Mouse (Mus musculus) embryo, embryonic 10 days (tissue): Measurements from ENCODE around the gene Itgal.
"Not testable (repeated sequence)": the region's sequence is repeated elsewhere in the genome, so short reads cannot be mapped to it uniquely, and the experiment has no call there.

Source experiments
- DNase-seq: peaks from one replicate; pipeline ENCODE4 v3.0.0-alpha.2; 2015; ENCODE audit warnings: low spot score

Gene Itgal

DNA sequence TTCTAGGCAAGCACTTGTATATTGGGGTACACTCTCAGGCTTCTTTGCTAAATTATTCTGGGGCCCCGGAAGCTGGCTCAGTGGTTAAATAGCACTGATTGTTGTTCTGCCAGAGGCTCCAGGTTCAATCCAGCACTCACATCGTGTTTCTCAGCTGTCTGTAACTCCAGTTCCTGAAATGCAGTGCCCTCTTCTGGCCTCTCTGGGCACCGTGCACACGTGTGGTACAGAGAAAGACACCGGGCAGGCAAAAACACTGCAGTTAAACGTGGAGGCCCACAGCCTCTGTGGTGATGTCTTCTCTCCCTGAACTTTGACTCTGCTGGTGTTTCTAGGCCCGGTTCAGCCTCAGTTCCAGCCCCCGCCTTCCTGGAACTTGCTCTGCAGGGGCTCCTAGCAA lies 17.7 kb upstream of the Itgal start:
- peak; percentile 77 for DNase-seq

DNA sequence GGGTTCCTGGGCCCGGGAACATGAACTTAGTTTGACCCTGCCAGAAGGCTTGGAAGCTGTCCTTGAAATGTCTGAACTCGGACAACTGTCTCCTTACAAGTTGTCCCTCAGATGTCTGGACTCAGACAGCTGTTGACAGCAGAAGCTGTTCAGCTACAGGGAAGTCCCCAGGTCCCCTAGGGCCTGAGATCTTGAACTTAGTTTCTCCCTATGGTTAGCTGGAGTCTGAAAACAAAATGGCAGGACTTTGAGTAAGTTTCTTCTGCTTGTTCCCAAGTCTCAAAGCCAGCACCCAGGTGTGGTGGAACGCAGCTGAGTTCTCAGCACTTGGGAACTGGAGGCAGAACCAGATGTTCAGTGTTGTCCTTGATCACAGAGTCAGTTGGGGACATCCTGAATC lies 16.0 kb upstream of the Itgal start:
- DNase-seq = no peak

DNA sequence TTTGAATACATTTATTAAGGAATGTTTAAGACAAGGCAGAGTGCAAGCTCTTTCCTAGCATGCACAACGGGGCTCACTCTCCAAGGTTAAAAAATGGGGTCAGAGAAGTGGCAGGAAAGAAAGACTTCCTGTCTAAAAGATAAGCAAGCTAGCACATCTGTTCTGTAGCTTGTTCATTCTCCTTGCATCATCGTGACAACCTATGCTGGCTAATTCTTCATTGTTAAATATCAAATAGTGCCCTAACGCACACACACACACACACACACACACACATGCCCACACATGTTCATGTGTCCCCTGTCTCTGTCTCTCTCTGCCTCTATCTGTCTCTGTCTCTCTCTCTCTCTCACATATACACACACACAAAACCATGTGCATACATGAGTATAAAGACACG lies 14.9 kb upstream of the Itgal start:
- DNase-seq = no peak

DNA sequence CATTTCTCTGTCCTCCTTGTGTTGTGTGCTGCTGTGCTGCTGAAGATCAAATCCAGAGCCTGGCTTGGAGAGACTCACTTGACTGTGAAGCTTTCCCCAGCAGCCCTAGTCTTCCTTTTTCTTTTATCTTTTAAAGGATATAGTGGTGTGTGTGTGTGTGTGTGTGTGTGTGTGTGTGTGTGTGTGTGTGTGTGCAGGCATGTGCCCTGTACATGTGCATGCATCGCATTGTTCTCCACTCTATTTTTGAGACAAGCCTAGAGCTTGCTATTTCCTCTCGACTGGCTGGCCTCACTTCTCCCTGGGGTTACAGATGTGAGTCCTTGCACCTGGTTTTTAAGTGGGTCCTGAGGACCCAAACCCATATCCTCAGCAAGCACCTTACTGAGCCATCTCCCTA lies 13.9 kb upstream of the Itgal start:
- no peak for DNase-seq

DNA sequence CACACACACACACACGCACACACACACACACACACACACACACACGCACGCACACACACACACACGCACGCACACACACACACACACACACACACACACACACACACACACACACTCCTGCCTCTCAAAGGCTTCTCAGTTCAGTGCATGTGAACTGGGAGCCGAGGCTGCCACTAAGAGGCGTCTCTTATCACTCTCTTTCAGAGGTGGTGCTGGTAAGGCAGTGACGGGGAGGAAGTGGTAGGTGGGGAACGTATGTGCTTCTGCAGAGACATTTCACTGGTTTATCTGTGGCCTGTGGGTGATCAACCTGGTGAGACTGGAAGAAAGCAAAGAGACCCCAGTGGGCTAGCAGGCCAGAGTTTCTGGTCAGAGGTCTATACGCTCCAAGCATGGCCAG lies 10.9 kb upstream of the Itgal start:
- DNase-seq = no peak

DNA sequence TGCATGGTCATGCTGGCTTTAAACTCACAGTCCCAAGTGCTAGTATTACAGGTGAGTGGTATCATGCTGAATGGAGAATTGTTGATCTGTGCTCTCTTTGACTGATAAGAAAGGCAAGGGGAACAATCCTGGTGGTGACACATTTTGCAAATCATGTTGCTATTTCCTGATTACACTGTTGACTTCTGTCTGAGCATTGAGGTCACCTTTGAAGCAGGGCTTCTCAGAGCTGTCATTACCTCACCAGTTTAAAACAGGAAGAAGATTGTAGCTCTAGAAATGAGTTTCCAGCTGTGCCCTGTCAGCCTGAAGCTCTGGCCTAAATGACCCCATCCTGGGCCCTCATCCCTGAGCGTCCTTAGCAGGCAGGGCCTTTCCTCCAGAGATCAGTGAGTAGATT lies 8.1 kb upstream of the Itgal start:
- no peak for DNase-seq

DNA sequence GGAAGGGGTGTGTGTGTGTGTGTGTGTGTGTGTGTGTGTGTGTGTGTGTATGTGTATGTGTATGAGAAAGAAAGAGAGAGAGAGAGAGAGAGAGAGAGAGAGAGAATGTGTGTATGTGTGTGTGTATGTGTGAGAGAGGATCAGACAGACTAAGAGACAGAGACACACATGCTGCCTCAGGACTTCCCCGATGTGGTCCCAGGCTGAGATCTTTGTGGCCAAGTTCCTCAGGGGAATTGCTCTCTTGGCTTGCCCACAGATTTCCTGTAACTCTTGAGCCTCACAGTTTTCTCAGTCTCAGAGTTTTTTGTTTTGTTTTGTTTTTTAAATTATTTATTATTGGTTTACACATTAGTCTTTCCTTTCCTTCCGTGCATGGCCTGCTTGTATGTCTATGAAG lies 6.8 kb upstream of the Itgal start:
- DNase-seq = no peak

DNA sequence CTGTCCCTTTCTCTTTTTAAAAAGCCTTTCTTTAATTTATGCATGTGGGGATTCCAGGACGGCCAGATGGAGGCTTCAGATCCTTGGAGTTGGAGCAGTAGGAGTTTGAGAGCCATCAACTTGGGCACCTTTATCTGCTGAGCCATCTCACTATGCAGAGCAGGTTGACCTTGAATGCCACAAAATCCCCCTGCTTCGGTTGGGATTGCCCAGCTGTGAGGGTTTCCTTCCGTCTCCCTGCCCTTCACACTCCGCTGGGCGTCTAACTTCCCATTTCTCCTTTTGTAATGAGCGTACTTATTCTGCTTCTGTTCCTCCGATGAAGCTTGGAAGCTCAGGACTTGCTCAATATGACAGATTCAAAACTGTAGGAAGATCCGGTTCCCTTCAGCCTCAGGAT lies 5.9 kb upstream of the Itgal start:
- DNase-seq = no peak

DNA sequence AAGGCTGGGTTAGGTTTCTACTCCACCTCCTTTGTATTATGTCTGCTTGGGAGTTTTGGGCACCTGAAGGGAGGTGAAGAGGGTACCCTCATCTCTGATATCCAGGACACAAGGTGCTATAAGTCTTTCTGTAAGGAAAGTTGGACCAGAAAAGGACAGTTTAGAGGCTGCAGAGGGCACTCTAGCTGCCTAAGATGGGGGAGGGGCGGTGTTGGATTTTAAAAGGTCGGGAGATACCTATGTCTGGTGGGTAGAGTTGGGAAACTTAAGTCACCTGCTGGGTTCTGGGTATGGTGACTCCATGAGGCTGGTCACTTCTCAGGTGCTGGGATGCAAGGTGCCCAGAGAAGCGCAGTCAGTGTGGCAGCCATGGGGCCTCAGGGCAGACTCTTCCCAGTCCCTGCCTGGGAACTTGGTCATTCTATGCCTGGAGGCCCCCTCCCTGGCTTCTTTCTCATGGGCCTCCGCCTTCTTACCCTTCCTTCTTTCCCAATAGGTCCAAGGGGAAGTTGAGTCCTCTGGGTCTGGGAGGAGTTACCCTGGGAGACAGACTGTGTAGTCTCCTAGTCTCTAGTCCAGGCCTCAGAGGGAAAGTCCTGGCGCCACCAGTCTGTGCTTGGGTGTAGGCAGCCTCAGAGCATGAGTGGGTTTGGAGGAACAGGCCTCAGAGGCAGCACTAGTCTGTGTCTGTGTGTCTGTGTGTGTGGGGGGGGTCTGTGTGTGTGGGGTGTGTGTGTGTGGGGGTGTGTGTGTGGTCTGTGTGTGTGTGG lies 911 bp downstream of the Itgal start:
- no peak for DNase-seq

DNA sequence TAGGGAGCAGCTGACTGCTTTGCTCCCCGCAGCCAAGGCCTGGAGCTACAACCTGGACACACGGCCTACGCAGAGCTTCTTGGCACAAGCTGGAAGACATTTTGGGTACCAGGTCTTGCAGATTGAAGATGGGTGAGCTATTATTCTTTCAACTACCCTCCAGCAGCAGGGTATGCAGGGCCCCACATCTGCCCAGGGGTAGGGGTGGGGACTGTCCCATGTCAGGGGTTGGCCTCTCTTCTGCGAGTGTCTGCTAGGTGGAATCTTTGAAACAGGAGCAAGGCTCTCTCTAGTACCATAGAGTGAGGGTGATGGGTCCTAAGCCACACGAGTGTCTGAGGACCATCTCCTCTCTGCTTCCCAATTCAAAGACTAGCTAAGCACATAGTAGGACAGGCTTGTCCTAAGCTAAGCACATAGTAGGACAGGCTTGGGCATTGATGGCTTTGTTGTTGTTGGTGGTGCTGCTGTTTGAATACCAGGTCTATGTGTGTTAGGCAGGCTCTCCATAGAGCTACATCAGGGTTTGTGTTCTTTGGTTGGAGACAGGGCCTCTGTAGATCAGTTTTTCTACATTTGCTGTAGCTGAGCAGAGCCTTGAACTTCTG lies 1.6 kb downstream of the Itgal start:
- no peak for DNase-seq

DNA sequence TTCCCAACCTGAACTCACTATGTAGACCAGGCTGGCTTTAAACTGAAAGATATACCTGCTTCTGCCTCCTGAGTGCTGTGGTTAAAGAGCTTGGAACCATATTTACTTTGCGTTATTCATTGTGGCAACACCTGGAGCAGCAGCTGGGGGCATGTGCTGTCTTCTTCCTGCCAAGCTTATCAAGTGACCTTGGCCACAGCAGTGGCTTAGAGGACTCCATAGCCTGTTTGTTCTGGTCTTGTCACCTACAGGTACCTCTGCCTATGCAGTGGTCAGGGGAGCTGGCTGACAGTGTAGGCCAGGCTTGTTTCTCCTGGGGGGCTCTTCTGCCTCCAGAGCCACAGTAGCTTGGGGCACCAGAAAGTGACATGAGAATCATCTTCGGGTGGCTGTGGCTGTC lies 12.4 kb downstream of the Itgal start:
- DNase-seq = no peak

DNA sequence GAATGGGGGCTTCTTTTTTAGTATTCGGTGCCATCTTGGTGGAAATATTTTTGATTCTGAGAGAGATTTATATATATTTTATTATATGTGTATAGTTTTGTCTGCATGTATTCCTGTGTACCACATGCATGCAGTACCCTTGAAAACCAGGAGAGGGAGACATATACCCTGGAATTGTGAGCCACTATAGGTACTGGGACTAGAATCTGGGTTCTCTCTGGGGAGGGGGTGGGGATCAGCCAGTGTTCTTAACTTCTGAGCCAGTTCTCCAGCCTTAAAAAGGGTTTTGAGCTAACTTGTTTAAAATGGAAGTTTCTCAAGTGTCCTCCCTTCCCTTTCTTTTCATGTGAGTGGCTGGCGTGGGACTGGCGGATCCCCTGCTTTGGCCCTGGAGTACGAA lies 12.8 kb downstream of the Itgal start:
- DNase-seq = peak; percentile 75

DNA sequence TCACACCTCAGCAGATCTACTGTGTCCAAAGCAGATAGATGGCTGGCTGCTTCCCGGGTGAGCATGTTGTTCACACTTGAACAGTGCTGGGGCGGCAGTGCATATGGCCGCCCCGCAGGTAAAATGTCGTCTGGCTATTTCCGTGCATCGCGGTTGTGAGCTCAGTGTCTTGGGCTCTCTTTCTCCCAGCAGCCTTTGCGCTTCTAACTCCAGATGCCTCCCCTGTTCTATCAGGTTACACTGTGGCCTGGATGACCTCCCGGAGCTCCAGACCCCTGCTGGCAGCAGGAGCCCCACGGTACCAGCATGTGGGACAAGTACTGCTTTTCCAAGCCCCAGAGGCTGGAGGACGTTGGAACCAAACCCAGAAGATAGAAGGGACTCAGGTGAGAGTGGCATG lies 13.9 kb downstream of the Itgal start:
- no peak for DNase-seq

DNA sequence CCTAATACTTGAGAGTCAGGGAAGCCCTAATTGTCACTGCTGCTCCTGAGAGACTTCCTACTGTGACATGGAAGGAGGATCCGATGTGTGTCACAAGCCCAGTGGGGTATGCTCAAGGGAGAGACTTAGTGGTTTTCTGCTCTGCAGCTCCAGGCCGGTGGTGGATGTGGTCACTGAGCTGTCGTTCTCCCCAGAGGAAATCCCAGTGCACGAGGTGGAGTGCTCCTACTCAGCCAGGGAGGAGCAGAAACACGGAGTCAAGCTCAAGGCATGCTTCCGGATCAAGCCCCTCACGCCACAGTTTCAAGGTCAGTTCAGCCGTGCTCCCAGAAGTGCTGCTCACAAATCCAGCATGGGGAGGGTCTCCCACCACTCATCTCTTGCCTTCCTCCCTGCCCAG lies 17.9 kb downstream of the Itgal start:
- no peak for DNase-seq

DNA sequence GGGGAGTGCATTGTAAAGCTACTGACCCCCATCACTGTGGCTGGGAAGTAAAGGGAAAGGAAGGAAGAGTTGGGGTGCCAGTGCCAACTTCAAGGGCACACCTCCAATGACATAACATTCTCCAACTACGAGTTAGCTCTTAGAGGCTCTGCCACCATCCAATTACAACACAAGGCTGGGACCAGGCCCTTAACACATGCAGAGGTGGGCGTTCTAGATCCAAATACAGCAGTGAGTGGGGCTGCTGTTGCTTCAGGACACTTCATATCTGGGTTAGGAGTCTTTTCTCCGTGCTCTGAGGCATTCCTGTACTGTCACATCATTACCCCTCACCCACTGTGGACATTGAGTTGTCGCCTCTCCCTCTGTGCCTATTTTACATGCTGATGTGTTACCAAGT lies 25.0 kb downstream of the Itgal start:
- no peak for DNase-seq

DNA sequence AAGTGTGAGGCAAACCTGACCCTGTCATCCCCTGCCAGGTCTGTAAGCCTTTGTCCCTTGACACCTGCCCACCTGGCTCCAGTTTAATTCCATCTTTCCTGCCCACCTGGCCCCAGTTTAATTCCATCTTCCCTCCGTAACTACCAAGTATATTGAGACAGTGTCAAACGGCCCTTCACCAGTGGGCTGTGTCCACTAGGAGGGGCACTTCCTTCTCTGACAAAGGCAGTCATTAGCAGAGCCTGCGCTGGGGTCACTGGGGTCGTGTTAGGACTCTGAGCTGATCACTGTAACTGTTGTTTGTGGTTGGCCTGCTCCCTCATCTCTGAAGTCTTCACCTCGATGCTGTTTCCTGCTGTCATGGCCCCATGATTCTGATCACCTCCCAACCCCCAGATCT lies 26.0 kb downstream of the Itgal start:
- peak; percentile 69 for DNase-seq

DNA sequence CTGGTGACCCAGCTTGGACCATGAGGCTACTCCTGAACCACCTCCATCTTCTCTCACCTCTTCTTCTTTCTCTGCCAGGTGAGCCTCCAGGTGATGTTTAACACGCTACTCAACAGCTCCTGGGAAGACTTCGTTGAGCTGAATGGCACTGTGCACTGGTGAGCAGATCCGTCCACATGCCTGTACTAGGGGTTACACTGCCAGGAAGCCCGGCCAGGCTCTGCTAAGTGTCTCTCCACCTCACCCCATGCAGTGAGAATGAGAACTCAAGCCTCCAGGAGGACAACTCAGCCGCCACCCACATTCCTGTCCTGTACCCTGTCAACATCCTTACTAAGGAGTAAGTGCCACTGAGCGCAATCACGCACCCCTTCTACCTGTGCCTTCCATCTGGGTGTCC lies 28.9 kb downstream of the Itgal start:
- DNase-seq = no peak

DNA sequence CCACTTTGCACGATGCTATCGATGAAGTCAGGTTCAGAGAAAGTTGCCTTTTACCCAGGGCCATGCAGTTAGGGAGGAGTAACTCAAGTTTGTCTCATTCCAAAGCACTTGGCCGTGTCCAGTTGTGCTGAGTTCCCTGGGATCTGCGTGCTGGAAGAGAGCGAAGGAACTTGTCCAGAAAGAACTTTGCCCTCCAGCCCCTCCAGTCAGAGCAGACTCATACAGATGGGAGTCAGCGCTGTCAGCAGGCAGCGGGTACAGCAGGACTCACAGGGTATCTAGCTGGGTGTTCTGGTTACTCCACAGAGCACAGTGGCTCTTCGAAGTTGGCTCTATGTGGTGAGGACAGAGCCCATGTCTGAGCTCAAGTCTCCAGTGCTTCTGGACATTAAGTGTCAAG lies 29.5 kb downstream of the Itgal start:
- DNase-seq = no peak

DNA sequence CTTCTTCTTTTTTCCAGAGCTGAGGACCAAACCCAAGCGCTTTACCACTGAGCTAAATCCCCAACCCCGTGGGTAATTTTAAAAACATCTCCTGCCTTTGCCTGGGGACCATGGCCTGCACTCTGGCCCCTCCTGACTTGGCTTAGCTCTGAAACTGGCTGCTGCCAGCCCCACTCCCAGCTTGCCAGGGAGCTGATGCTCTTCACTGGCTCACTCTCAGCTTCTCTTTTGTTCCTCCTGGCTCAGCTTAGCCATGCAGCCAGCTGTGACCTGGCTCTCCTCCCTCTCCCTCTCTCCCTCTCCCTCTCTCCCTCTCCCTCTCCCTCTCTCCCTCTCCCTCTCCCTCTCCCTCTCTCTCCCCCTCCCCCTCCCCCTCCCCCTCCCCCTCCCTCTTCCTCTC lies 30.6 kb downstream of the Itgal start:
- DNase-seq = no peak

DNA sequence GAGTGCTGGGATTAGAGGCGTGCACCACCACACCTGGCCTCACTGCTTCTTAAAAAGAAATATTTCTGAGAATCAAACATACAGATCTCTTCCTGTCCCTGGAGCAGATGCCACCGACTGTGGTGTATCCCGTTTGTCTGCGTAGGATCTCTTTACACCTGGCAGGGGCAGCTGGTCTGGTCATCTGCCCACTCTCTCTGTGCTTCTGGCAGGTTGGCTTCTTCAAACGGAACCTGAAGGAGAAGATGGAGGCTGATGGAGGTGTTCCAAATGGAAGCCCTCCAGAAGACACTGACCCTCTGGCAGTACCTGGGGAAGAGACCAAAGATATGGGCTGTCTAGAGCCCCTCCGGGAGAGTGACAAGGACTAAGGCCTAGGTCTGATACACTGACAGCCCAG lies 37.2 kb downstream of the Itgal start:
- no peak for DNase-seq

DNA sequence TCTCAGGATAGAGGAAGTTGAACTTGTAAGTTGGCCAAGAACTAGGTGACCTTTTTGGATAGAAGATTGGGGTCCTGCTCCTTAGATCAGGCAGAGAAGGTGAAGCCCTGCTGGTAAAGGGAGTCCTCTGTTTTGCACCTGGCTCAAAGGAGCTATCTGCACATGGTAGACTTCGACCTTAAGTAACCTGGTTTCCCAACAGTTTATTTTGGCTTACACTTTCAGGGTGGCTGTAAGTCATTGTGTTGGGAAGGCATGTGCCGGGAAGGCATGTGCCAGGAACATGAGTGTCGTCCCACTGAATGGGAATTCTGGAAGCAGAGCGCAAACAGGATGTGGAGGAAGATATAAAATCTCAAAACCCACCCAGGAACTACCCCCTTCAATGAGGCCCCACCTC lies 39.5 kb downstream of the Itgal start:
- DNase-seq = no peak

DNA sequence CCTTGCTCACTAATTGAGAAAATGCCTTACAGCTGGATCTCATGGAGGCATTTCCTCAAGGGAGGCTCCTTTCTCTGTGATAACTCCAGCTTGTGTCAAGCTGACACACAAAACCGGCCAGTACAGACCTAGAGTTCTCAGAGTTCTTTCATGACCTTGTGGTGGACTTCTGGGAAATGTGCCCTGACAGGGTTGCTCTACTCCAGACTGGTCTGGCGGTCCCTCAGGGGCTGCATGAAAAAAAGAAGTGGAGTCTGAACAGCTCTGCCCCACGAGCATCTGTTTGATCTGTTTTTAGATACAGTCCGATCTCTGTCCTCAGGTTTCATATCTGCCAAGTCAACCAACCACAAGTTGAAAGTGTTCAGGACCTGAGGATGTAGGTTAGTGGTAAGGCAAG lies 41.6 kb downstream of the Itgal start:
- no peak for DNase-seq

DNA sequence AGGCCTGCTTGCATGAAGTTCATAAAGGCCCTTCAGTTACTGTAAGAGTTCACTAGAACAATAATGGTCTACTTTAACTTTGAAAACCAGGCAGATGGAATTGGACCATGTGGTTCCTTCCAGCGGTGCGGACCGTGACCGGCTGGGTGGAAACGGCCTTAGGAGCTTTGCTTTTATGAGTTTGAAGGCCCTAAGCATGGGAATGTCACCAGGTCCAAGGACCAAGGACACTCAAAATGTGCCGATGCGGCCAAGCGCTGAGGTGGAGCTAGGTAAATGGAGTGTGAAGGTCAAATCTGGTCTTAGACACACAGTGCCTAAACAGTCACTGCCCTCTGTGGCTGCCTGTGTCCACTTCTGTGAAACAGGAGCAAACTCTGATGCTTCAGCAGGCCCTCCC lies 45.3 kb downstream of the Itgal start:
- DNase-seq = no peak

DNA sequence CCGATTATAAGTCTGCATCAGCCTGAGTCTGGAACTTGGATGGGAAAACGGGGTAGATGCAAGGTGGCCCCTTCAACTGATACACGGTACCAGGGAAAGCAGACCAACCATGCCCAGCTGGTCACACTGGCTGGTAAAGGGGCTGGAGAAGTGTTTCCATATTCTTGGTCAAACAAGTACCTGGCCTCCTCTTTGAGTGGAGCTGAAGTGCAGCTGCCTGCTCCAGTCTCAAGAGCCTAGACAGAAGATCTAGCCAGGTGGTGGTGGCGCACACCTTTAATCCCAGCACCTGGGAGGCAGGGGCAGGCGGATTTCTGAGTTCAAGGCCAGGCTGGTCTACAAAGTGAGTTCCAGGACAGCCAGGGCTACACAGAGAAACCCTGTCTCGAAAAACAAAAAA lies 45.8 kb downstream of the Itgal start:
- DNase-seq = not testable (repeated sequence)
